Mouse (Mus musculus): Measurements from ENCODE around the gene Erc2.

DNA sequence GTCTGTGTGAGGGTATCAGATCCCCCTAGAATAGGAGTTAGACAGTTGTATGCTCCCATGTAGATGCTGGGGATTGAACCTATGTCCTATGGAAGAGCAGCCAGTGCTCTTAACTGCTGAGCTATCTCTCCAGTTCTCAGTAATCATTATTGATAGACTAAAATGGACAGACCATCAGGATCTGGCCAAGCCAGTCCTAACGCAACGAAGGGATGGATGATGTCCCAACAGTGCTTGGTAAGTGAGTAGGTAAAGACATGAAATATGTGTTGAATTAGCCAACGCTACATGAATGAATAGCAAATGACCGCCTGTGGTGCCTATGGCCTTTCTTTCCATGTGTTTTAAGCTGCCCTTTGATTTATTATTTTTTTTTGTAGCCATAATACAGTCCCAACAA, 871.6 kb downstream of the Erc2 start:
- TF ChIP-seq POLR2A (IDR thresholded peaks at IDR 0.05; ENCODE audit: extremely low read depth, insufficient read depth, low read length) (no peak), CTCF (IDR thresholded peaks at IDR 0.05; ENCODE audit: low read depth, low read length) (no peak)
